Mouse (Mus musculus) forebrain, embryonic 15.5 days (tissue): ENCODE measurements around the gene Ptk7. TPM values are rescaled to one million over a fixed set of nuclear protein-coding genes. Genes with fewer than 3 reads are reported as not detected.

Source experiments
- ATAC-seq: fragments of 200-750 bp; cut with Nextera tagmentation; replicated peaks from 2 replicates; pipeline ENCODE4 v1.8.0; 2017; ENCODE audit warnings: mild to moderate bottlenecking, moderate TSS enrichment, moderate library complexity
- H3K27ac ChIP-seq: fragments of 300-500 bp; sonication (generic); replicated peaks from 2 replicates; pipeline ENCODE4 v1.5.1; 2015; ENCODE audit warnings: mild to moderate bottlenecking, inconsistent platforms
- H3K27me3 ChIP-seq: fragments of 300-500 bp; sonication (generic); 2 replicates; pipeline ENCODE4 v1.6.1; 2015; ENCODE audit warnings: inconsistent platforms
- H3K36me3 ChIP-seq: fragments of 300-500 bp; sonication (generic); 2 replicates; pipeline ENCODE4 v1.6.1; 2015; ENCODE audit warnings: mild to moderate bottlenecking, inconsistent platforms
- H3K4me1 ChIP-seq: fragments of 300-500 bp; sonication (generic); 2 replicates; pipeline ENCODE4 v1.6.1; 2015; ENCODE audit warnings: inconsistent platforms
- H3K4me2 ChIP-seq: fragments of 300-500 bp; sonication (generic); replicated peaks from 2 replicates; pipeline ENCODE4 v1.6.1; 2015; ENCODE audit warnings: mild to moderate bottlenecking, inconsistent platforms
- H3K4me3 ChIP-seq: fragments of 300-500 bp; sonication (generic); 2 replicates; pipeline ENCODE4 v1.5.1; 2015; ENCODE audit warnings: mild to moderate bottlenecking, inconsistent platforms
- H3K9ac ChIP-seq: fragments of 300-500 bp; sonication (generic); replicated peaks from 2 replicates; pipeline ENCODE4 v1.6.1; 2015; ENCODE audit warnings: mild to moderate bottlenecking, inconsistent platforms
- H3K9me3 ChIP-seq: fragments of 300-500 bp; sonication (generic); 2 replicates; pipeline ENCODE4 v1.6.1; 2016; ENCODE audit warnings: inconsistent platforms
- WGBS: fragments of 180-500 bp; shearing (Covaris S2); methylation state at CpG from one replicate; pipeline ENCODE4 v1.1.7; 2015; ENCODE audit warnings: mixed read lengths; 5-methylcytosine and 5-hydroxymethylcytosine counted together
- polyA plus RNA-seq: library from polyadenylated mRNA; unstranded; fragments of >200 nt; fragmentation: Nextera tagmentation; extraction: Ambion mirVana; gene quantifications from 2 replicates; pipeline ENCODE4 v1.2.1, GENCODE M21; 2015

The Ptk7 gene
- polyA plus RNA-seq, result 32.1 and 33.0 TPM in 2 replicates

GRCm38 (mm10) chr17:46628791-46629684 is at the start of gene Ptk7:
Gene Ptk7 (minus strand): TSS chr17:46629504.
- peak within 1 kb of the TSS; percentile 68 for H3K4me3 ChIP-seq
- H3K27me3 ChIP-seq, result no peaks in the 10 kb centered on the region
- no peaks in the 10 kb centered on the region for H3K9me3 ChIP-seq
- peak within 1 kb of the TSS; percentile 78 for H3K4me2 ChIP-seq
- H3K27ac ChIP-seq, result peak within 1 kb of the TSS; percentile 89
- under 1% methylated on average over 82 of the region's 90 CpGs for WGBS
- peak; percentile 82 for ATAC-seq
- peak within 1 kb of the TSS; percentile 85 for H3K9ac ChIP-seq
- H3K4me1 ChIP-seq, result peaks cover 40% of the 10 kb centered on the region
- peaks cover 10% of the 10 kb centered on the region; the same call in 1 of the 2 replicates for H3K36me3 ChIP-seq

DNA sequence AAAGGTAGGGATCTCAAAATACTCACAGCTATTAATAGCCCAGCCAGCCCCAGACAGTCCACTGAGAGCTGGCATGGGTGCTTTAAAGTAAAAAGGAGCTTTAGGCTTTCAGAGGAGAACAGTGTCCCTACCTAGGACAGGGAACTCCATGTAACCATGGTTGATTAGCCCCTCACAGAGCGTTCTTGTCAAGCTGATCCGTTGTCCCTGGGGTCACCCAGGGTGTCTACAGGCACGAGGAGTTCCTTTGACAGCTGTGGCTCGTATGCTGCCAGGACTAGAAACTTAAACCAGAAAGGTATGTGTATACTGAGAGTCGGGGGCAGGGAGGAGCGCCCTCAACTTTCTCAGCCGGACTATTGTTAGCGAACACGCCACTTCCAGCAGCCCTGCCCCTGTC is 49.6 kb upstream of the Ptk7 start:
- H3K9me3 ChIP-seq, result no peaks in the 10 kb centered on the region
- 68% methylated on average over 9 of the region's 9 CpGs for WGBS
- peak overlapping the region; percentile 62; the same call in 1 of the 2 replicates for H3K4me2 ChIP-seq
- H3K4me3 ChIP-seq, result peak overlapping the region; percentile 99; the same call in 1 of the 2 replicates
- H3K27me3 ChIP-seq, result no peaks in the 10 kb centered on the region
- H3K36me3 ChIP-seq, result peaks cover 44% of the 10 kb centered on the region
- H3K9ac ChIP-seq, result peak overlapping the region; percentile 80; the same call in 1 of the 2 replicates
- no peak overlapping the region for H3K27ac ChIP-seq
- ATAC-seq, result no peak
- peaks cover 34% of the 10 kb centered on the region for H3K4me1 ChIP-seq

- H3K36me3 ChIP-seq, result peaks cover 39% of the 10 kb centered on the region
- peak within 1 kb of the TSS; percentile 80 for H3K9ac ChIP-seq
- peak within 1 kb of the TSS; percentile 62 for H3K4me2 ChIP-seq
- no peak within 1 kb of the TSS for H3K27ac ChIP-seq
- no peaks in the 10 kb centered on the region for H3K27me3 ChIP-seq
- ATAC-seq, result no peak
- WGBS, result 92% methylated on average over 8 of the region's 9 CpGs
- H3K9me3 ChIP-seq, result no peaks in the 10 kb centered on the region
- H3K4me3 ChIP-seq, result peak within 1 kb of the TSS; percentile 99
- peaks cover 37% of the 10 kb centered on the region for H3K4me1 ChIP-seq
Measured at GRCm38 (mm10) chr17:46678416-46678815, 49.1 kb upstream of the Ptk7 start, which contains the start of gene Mea1. Gene Mea1 (plus strand): TSS chr17:46678793.

- peak overlapping the region; percentile 60 for H3K9ac ChIP-seq
Measured at GRCm38 (mm10) chr17:46674530-46675283, 45.4 kb upstream of the Ptk7 start.

GRCm38 (mm10) chr17:46673850-46674529 is 44.7 kb upstream of the Ptk7 start, which contains the start of gene Rrp36:
Gene Rrp36 (minus strand): TSS chr17:46674352.
- Histone ChIP-seq H3K4me2 (peak within 1 kb of the TSS; percentile 83), H3K9me3 (no peaks in the 10 kb centered on the region), H3K4me3 (peak within 1 kb of the TSS; percentile 73), H3K4me1 (peaks cover 25% of the 10 kb centered on the region), H3K9ac (peak within 1 kb of the TSS; percentile 60), H3K36me3 (peaks cover 44% of the 10 kb centered on the region), H3K27me3 (no peaks in the 10 kb centered on the region), H3K27ac (peak within 1 kb of the TSS; percentile 69)
- ATAC-seq, result peak; percentile 94
- under 1% methylated on average over 43 of the region's 43 CpGs for WGBS

More at GRCm38 (mm10) chr17:46674530-46675283, 45.4 kb upstream of the Ptk7 start:
- H3K27ac ChIP-seq, result peak overlapping the region; percentile 69
- no peaks in the 10 kb centered on the region for H3K9me3 ChIP-seq
- peak overlapping the region; percentile 73 for H3K4me3 ChIP-seq
- WGBS, result 13% methylated on average over 14 of the region's 15 CpGs
- H3K27me3 ChIP-seq, result no peaks in the 10 kb centered on the region
- peak; percentile 53 for ATAC-seq
- peaks cover 37% of the 10 kb centered on the region for H3K36me3 ChIP-seq
- peak overlapping the region; percentile 83 for H3K4me2 ChIP-seq
- H3K4me1 ChIP-seq, result peaks cover 33% of the 10 kb centered on the region

GRCm38 (mm10) chr17:46669911-46670310 is 40.6 kb upstream of the Ptk7 start:
- peaks cover 18% of the 10 kb centered on the region for H3K4me1 ChIP-seq
- peaks cover 34% of the 10 kb centered on the region for H3K36me3 ChIP-seq
- no peak overlapping the region for H3K4me2 ChIP-seq
- WGBS, result 96% methylated on average over 10 of the region's 10 CpGs
- no peak overlapping the region for H3K27ac ChIP-seq
- ATAC-seq, result no peak
- no peak overlapping the region for H3K4me3 ChIP-seq
- H3K9ac ChIP-seq, result no peak overlapping the region
- no peaks in the 10 kb centered on the region for H3K27me3 ChIP-seq
- no peaks in the 10 kb centered on the region for H3K9me3 ChIP-seq

DNA sequence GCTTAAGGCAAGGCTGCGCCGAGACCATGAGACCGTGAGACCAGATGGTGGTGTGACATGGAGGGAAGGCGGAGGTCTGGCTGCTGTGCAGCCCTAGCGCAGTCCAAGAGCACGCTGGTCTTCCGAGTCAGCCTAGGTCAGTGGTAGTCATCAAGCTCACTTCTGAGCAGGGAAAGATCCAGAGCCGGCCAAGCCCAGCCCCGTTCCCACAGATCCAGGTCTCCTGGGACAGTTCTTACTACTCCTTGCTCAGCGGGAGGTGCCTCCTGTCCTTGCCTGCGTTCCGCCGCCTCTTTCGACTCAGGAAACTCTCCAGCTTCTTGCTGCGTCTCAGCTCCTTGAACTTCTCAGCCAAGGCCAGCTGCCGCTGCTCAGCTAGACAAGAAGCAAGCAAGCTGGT is 38.4 kb upstream of the Ptk7 start:
- no peak overlapping the region for H3K4me2 ChIP-seq
- H3K4me3 ChIP-seq, result no peak overlapping the region
- no peak for ATAC-seq
- H3K27ac ChIP-seq, result no peak overlapping the region
- no peaks in the 10 kb centered on the region for H3K27me3 ChIP-seq
- no peak overlapping the region for H3K9ac ChIP-seq
- no peaks in the 10 kb centered on the region; the same call in 1 of the 2 replicates for H3K4me1 ChIP-seq
- H3K36me3 ChIP-seq, result peaks cover 53% of the 10 kb centered on the region
- WGBS, result 89% methylated on average over 16 of the region's 16 CpGs
- H3K9me3 ChIP-seq, result no peaks in the 10 kb centered on the region

DNA sequence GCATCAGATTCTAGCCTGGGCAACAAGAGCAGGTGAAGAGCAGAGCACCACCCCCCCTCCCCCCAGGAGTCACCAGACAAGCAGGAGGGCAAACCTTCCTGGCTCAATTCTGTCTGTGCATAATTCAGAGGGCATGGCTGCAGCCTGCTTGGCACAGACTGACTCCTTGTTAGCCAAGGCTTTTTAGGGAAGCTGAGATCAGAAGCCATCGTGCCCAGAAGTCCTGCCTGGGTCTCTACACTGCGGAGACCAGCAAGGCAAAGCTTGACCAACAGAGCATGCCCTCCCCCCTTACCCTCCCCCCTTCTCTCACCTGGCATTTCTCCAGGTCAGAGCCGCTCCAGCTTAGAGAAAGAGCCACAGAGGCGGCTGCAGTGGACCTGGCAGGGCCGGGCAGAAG is 33.4 kb upstream of the Ptk7 start:
- H3K9ac ChIP-seq, result no peak overlapping the region
- no peaks in the 10 kb centered on the region for H3K4me1 ChIP-seq
- H3K27me3 ChIP-seq, result no peaks in the 10 kb centered on the region
- no peaks in the 10 kb centered on the region for H3K9me3 ChIP-seq
- no peak overlapping the region for H3K27ac ChIP-seq
- peaks cover 80% of the 10 kb centered on the region for H3K36me3 ChIP-seq
- WGBS, result 88% methylated on average over 5 of the region's 5 CpGs
- H3K4me2 ChIP-seq, result no peak overlapping the region
- H3K4me3 ChIP-seq, result no peak overlapping the region
- ATAC-seq, result no peak

DNA sequence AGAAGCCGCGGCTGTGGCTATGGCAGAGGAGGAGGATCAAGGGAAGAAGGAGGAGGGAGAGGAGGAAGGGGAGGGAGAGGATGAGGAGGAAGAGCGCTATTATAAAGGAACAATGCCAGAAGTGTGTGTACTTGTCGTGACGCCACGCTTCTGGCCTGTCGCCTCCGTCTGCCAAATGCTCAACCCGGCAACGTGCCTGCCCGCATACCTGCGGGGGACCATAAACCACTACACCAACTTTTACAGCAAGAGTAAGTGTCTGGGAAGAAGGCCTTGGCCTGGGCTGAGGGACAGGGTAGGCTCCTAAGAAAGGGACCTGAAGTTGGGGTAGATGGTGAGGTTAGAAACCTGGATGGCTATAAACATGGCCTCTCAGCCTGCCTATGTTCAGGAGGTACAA is 32.7 kb upstream of the Ptk7 start:
- no peaks in the 10 kb centered on the region for H3K4me1 ChIP-seq
- 89% methylated on average over 12 of the region's 12 CpGs for WGBS
- H3K4me2 ChIP-seq, result no peak overlapping the region
- peaks cover 84% of the 10 kb centered on the region for H3K36me3 ChIP-seq
- no peaks in the 10 kb centered on the region for H3K9me3 ChIP-seq
- H3K27ac ChIP-seq, result no peak overlapping the region
- ATAC-seq, result no peak
- no peaks in the 10 kb centered on the region for H3K27me3 ChIP-seq
- H3K9ac ChIP-seq, result no peak overlapping the region
- H3K4me3 ChIP-seq, result no peak overlapping the region

DNA sequence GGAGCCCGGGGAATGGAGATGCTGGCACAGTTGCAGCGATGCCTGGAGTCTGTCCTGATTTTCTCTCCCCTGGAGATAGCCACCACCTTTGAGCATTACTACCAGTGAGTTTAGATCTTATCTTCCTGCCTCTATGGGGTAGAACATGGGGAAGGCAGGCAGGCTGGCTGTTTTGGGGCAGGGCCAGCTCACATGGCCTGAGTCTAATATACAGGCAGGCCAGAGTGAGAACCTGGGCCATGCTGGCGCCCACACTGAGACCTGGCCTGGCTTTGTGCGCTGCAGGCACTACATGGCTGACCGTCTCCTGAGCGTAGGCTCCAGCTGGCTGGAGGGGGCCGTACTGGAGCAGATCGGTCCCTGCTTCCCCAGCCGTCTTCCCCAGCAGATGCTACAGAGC is 32.0 kb upstream of the Ptk7 start:
- ATAC-seq, result no peak
- no peak overlapping the region for H3K4me2 ChIP-seq
- no peak overlapping the region for H3K9ac ChIP-seq
- H3K36me3 ChIP-seq, result peaks cover 86% of the 10 kb centered on the region
- no peaks in the 10 kb centered on the region for H3K9me3 ChIP-seq
- no peaks in the 10 kb centered on the region for H3K27me3 ChIP-seq
- no peak overlapping the region for H3K27ac ChIP-seq
- H3K4me1 ChIP-seq, result no peaks in the 10 kb centered on the region
- H3K4me3 ChIP-seq, result no peak overlapping the region
- 96% methylated on average over 9 of the region's 9 CpGs for WGBS

DNA sequence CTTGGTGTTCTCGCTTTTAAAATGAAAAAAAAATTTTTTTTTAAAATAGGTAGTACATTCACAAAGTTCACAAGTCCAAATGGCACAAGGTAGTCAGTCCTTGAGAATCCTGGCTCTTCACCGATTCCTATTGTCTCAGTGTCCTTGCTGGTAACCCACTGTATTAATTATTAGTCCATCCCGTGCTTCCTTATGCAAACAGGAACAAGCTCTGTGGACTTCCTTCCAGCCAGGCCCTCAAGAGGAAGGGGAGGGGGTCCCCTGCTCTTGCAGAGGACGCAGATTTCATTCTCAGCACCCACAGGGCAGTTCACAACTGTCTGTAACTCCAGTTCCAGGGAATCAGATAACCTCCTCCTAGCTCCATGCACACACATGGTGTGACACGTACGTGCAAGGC is 26.8 kb upstream of the Ptk7 start:
- Histone ChIP-seq H3K9ac (no peak overlapping the region), H3K4me2 (no peak overlapping the region), H3K36me3 (peaks cover 69% of the 10 kb centered on the region), H3K4me3 (no peak overlapping the region), H3K27me3 (no peaks in the 10 kb centered on the region), H3K27ac (no peak overlapping the region), H3K4me1 (peaks cover 20% of the 10 kb centered on the region), H3K9me3 (no peaks in the 10 kb centered on the region)
- 85% methylated on average over 6 of the region's 6 CpGs for WGBS
- no peak for ATAC-seq
